In genomic region chr12:111203945-111204344, GRCm38 (mm10) we compare ENCODE assay signal across 20 mouse cellular contexts. TPM values are rescaled to one million over a fixed set of nuclear protein-coding genes. Genes with fewer than 3 reads are reported as not detected.
DNase-seq lines count a peak whose midpoint lies in the region; ATAC-seq and TF ChIP-seq lines count a peak whose summit lies in the region.
"Had no signal": no experiment of that assay in that cellular context is flagged by ENCODE, and none has a peak within 500 bp of the region (broad histone marks: within the 10 kb centered on the region; RNA-seq: fewer than 3 reads in every experiment).

No protein-coding gene starts in this region.

- no peaks in the 10 kb centered on the region for H3K27me3 ChIP-seq in hindbrain, embryonic 14.5 days (ENCODE audit: control insufficient read depth, insufficient read depth, low read length)
- H3K27me3 ChIP-seq in hindbrain, embryonic 11.5 days (ENCODE audit: control insufficient read depth, insufficient read depth, low read length), result no peaks in the 10 kb centered on the region
- no peaks in the 10 kb centered on the region for H3K27me3 ChIP-seq in midbrain, embryonic 13.5 days
- H3K27me3 ChIP-seq in midbrain, embryonic 11.5 days (ENCODE audit: control insufficient read depth, insufficient read depth, low read length), result no peaks in the 10 kb centered on the region
- H3K27me3 ChIP-seq in forebrain, postnatal 0 days (ENCODE audit: insufficient read depth, low read length), result no peaks in the 10 kb centered on the region
- H3K27me3 ChIP-seq: intestine, embryonic 15.5 days; limb, embryonic 15.5 days had no signal

- DNase-seq in hindbrain, embryonic 14.5 days (ENCODE audit: low spot score), result no peak
- no peak for DNase-seq in hindbrain, embryonic 11.5 days (ENCODE audit: low spot score)
- DNase-seq in midbrain, embryonic 11.5 days (ENCODE audit: low spot score, missing footprints), result no peak
- peak; percentile 69 for DNase-seq in forebrain, postnatal 0 days
- peak; percentile 59 to 68 for DNase-seq in left cerebral cortex, postnatal 25 days (ENCODE audit: low spot score in 2 of 2)
- no peak for DNase-seq in ovary, adult 18-20 months (ENCODE audit: low spot score)
- no peak for DNase-seq in MN1 (ENCODE audit: low spot score)
- DNase-seq: adrenal gland, postnatal 10 days; cerebellum, postnatal 14 days; gastrocnemius, postnatal 14 days; heart, postnatal 10 days; kidney, postnatal 10 days; liver, postnatal 0 days; thymus, postnatal 4 days had no signal

- H3K9me3 ChIP-seq in hindbrain, embryonic 14.5 days (ENCODE audit: control insufficient read depth, low read length), result no peaks in the 10 kb centered on the region
- H3K9me3 ChIP-seq in hindbrain, embryonic 11.5 days (ENCODE audit: control insufficient read depth, low read length), result no peaks in the 10 kb centered on the region
- H3K9me3 ChIP-seq in midbrain, embryonic 13.5 days, result no peaks in the 10 kb centered on the region
- H3K9me3 ChIP-seq in midbrain, embryonic 11.5 days (ENCODE audit: control insufficient read depth, low read length), result no peaks in the 10 kb centered on the region
- no peaks in the 10 kb centered on the region for H3K9me3 ChIP-seq in forebrain, postnatal 0 days (ENCODE audit: low read length)
- H3K9me3 ChIP-seq: intestine, embryonic 15.5 days; limb, embryonic 15.5 days had no signal

- 0 out of 2 replicates have a peak overlapping the region, but pooled peaks have one; percentile 32 for H3K27ac ChIP-seq in hindbrain, embryonic 14.5 days
- no peak overlapping the region for H3K27ac ChIP-seq in hindbrain, embryonic 11.5 days (ENCODE audit: low read depth, low read length)
- peak overlapping the region; percentile 17; the same call in 1 of the 2 replicates for H3K27ac ChIP-seq in midbrain, embryonic 13.5 days
- no peak overlapping the region for H3K27ac ChIP-seq in midbrain, embryonic 11.5 days (ENCODE audit: low read depth, low read length)
- peak overlapping the region; percentile 60 for H3K27ac ChIP-seq in forebrain, postnatal 0 days (ENCODE audit: low read depth, low read length)
- H3K27ac ChIP-seq: intestine, embryonic 15.5 days; limb, embryonic 15.5 days; macrophage had no signal

- 34% methylated on average over 3 of the region's 3 CpGs for WGBS in hindbrain, embryonic 14.5 days
- WGBS in hindbrain, embryonic 11.5 days, result 64% methylated on average over 3 of the region's 3 CpGs
- WGBS in midbrain, embryonic 13.5 days, result 49% methylated on average over 3 of the region's 3 CpGs
- 63% methylated on average over 3 of the region's 3 CpGs for WGBS in midbrain, embryonic 11.5 days
- 42% methylated on average over 3 of the region's 3 CpGs for WGBS in forebrain, postnatal 0 days

- no peak for ATAC-seq in hindbrain, embryonic 14.5 days (ENCODE audit: low FRiP score)
- no peak for ATAC-seq in hindbrain, embryonic 11.5 days (ENCODE audit: low FRiP score)
- no peak for ATAC-seq in midbrain, embryonic 13.5 days
- ATAC-seq in midbrain, embryonic 11.5 days (ENCODE audit: low FRiP score), result no peak
- ATAC-seq in forebrain, postnatal 0 days, result peak; percentile 69
- ATAC-seq: intestine, embryonic 15.5 days; liver, postnatal 0 days had no signal

- TF ChIP-seq CTCF in forebrain, postnatal 0 days (IDR thresholded peaks at IDR 0.05; ENCODE audit: low read depth), result no peak

- intact Hi-C loops in left cerebral cortex, postnatal 25 days (cut with DNase I), result no loop called here

- no peak overlapping the region for H3K4me3 ChIP-seq in hindbrain, embryonic 14.5 days (replicated peaks; ENCODE audit: low read length)
- H3K4me3 ChIP-seq in hindbrain, embryonic 11.5 days (ENCODE audit: low read depth, low read length), result no peak overlapping the region
- H3K4me3 ChIP-seq in midbrain, embryonic 13.5 days (replicated peaks), result no peak overlapping the region
- no peak overlapping the region for H3K4me3 ChIP-seq in midbrain, embryonic 11.5 days (ENCODE audit: low read depth, low read length)
- H3K4me3 ChIP-seq in forebrain, postnatal 0 days (ENCODE audit: low read depth, low read length), result no peak overlapping the region
- H3K4me3 ChIP-seq: intestine, embryonic 15.5 days; limb, embryonic 15.5 days had no signal

- H3K36me3 ChIP-seq in hindbrain, embryonic 14.5 days (replicated peaks; ENCODE audit: control insufficient read depth, insufficient read depth), result no peaks in the 10 kb centered on the region
- H3K36me3 ChIP-seq in hindbrain, embryonic 11.5 days (ENCODE audit: control insufficient read depth, insufficient read depth, low read length), result no peaks in the 10 kb centered on the region
- no peaks in the 10 kb centered on the region for H3K36me3 ChIP-seq in midbrain, embryonic 13.5 days
- no peaks in the 10 kb centered on the region for H3K36me3 ChIP-seq in midbrain, embryonic 11.5 days (ENCODE audit: control insufficient read depth, insufficient read depth, low read length)
- no peaks in the 10 kb centered on the region for H3K36me3 ChIP-seq in forebrain, postnatal 0 days (ENCODE audit: insufficient read depth)
- H3K36me3 ChIP-seq: limb, embryonic 15.5 days had no signal

- no peak overlapping the region for H3K4me2 ChIP-seq in hindbrain, embryonic 14.5 days (replicated peaks)
- no peak overlapping the region for H3K4me2 ChIP-seq in hindbrain, embryonic 11.5 days (replicated peaks; ENCODE audit: low read depth, low read length)
- no peak overlapping the region for H3K4me2 ChIP-seq in midbrain, embryonic 13.5 days (replicated peaks)
- H3K4me2 ChIP-seq in midbrain, embryonic 11.5 days, result no peak overlapping the region
- peak overlapping the region; percentile 10; the same call in 1 of the 2 replicates for H3K4me2 ChIP-seq in forebrain, postnatal 0 days (ENCODE audit: low read depth)
- H3K4me2 ChIP-seq: intestine, embryonic 15.5 days; limb, embryonic 15.5 days had no signal

- H3K9ac ChIP-seq in hindbrain, embryonic 14.5 days, result no peak overlapping the region
- H3K9ac ChIP-seq in hindbrain, embryonic 11.5 days (ENCODE audit: low read depth, low read length), result no peak overlapping the region
- no peak overlapping the region for H3K9ac ChIP-seq in midbrain, embryonic 13.5 days (replicated peaks)
- H3K9ac ChIP-seq in midbrain, embryonic 11.5 days (ENCODE audit: low read length), result no peak overlapping the region
- peak overlapping the region; percentile 18; the same call in 1 of the 2 replicates for H3K9ac ChIP-seq in forebrain, postnatal 0 days
- H3K9ac ChIP-seq: intestine, embryonic 15.5 days; limb, embryonic 15.5 days; liver, postnatal 0 days had no signal

- H3K4me1 ChIP-seq in hindbrain, embryonic 14.5 days (replicated peaks; ENCODE audit: control insufficient read depth, insufficient read depth, low read length), result peaks cover 13% of the 10 kb centered on the region
- H3K4me1 ChIP-seq in hindbrain, embryonic 11.5 days (replicated peaks; ENCODE audit: control insufficient read depth, insufficient read depth, low read length), result no peaks in the 10 kb centered on the region
- H3K4me1 ChIP-seq in midbrain, embryonic 13.5 days (replicated peaks), result peaks cover 20% of the 10 kb centered on the region
- H3K4me1 ChIP-seq in midbrain, embryonic 11.5 days (ENCODE audit: control insufficient read depth, insufficient read depth, low read length), result no peaks in the 10 kb centered on the region
- H3K4me1 ChIP-seq in forebrain, postnatal 0 days (ENCODE audit: insufficient read depth), result peaks cover 7% of the 10 kb centered on the region
- H3K4me1 ChIP-seq: intestine, embryonic 15.5 days had no signal

RNA-seq across cellular contexts. Expression of gene 4930595D18Rik, which starts 19.7 kb away (rescaled TPM):
- not detected in 2 replicates for polyA plus RNA-seq in hindbrain, embryonic 14.5 days (2014; fragmentation: Nextera tagmentation; extraction: Ambion mirVana)
- polyA plus RNA-seq in hindbrain, embryonic 11.5 days (2014; fragmentation: Nextera tagmentation; extraction: Ambion mirVana), result not detected in 2 replicates
- not detected in 2 replicates for polyA plus RNA-seq in midbrain, embryonic 13.5 days (2015; fragmentation: Nextera tagmentation; extraction: Ambion mirVana)
- not detected in 2 replicates for polyA plus RNA-seq in midbrain, embryonic 11.5 days (2014; fragmentation: Nextera tagmentation; extraction: Ambion mirVana)
- 0.31 and 0.48 TPM in 2 replicates for total RNA-seq in forebrain, postnatal 0 days (2014; rRNA removed)
- polyA plus RNA-seq in forebrain, postnatal 0 days (2015; fragmentation: Nextera tagmentation; extraction: Ambion mirVana), result not detected in 2 replicates
- total RNA-seq in left cerebral cortex, postnatal 25 days (2021), result not detected
- total RNA-seq: adrenal gland, postnatal 10 days; gastrocnemius, postnatal 14 days; heart, postnatal 10 days; neutrophil, adult 5-6 weeks had no signal
- polyA plus RNA-seq: embryonic facial prominence, embryonic 11.5 days; intestine, embryonic 15.5 days; limb, embryonic 15.5 days; liver, postnatal 0 days; macrophage had no signal

RNA-seq across cellular contexts. Expression of gene Traf3, which starts 37.8 kb away (rescaled TPM):
- 20.9 and 22.5 TPM in 2 replicates for polyA plus RNA-seq in hindbrain, embryonic 14.5 days (2014; fragmentation: Nextera tagmentation; extraction: Ambion mirVana)
- 11.4 and 16.2 TPM in 2 replicates for polyA plus RNA-seq in hindbrain, embryonic 11.5 days (2014; fragmentation: Nextera tagmentation; extraction: Ambion mirVana)
- 15.7 and 19.7 TPM in 2 replicates for polyA plus RNA-seq in midbrain, embryonic 13.5 days (2015; fragmentation: Nextera tagmentation; extraction: Ambion mirVana)
- 11.6 and 14.0 TPM in 2 replicates for polyA plus RNA-seq in midbrain, embryonic 11.5 days (2014; fragmentation: Nextera tagmentation; extraction: Ambion mirVana)
- total RNA-seq in forebrain, postnatal 0 days (2014; rRNA removed), result 18.5 and 25.1 TPM in 2 replicates
- 6.6 and 11.5 TPM in 2 replicates for polyA plus RNA-seq in forebrain, postnatal 0 days (2015; fragmentation: Nextera tagmentation; extraction: Ambion mirVana)
- 10 to 100 TPM; 61.3 to 74.6 TPM for total RNA-seq in left cerebral cortex, postnatal 25 days (2021)

Comparison
In these comparisons a context has a peak if more than half of its experiments do, and no peak if none do; other contexts are left out.
1. H3K27ac ChIP-seq: peak in hindbrain, embryonic 14.5 days (single experiment), midbrain, embryonic 13.5 days (single experiment) and forebrain, postnatal 0 days (single experiment); none in hindbrain, embryonic 11.5 days (single experiment) and midbrain, embryonic 11.5 days (single experiment).
2. DNase-seq: peak in forebrain, postnatal 0 days (single experiment) and left cerebral cortex, postnatal 25 days (2 of 2); none in hindbrain, embryonic 14.5 days (single experiment), hindbrain, embryonic 11.5 days (single experiment), midbrain, embryonic 11.5 days (single experiment), ovary, adult 18-20 months (single experiment) and MN1 (single experiment).